Mouse (Mus musculus): ENCODE data around the gene Fbxo48. TPM values are rescaled to one million over a fixed set of nuclear protein-coding genes. Genes with fewer than 3 reads are reported as not detected.

Gene Fbxo48
- polyA plus RNA-seq, 1 experiment from 2014 or later: 2.3 TPM

Other genes starting within 250 kb of the Fbxo48 start
- gene Egfr, start 199.2 kb upstream of the Fbxo48 start, polyA plus RNA-seq (2015; fragmentation: Nextera tagmentation; extraction: Ambion mirVana): 4.2 and 8.1 TPM in 2 replicates
- gene Cnrip1, start 100.2 kb downstream of the Fbxo48 start, polyA plus RNA-seq (2015; fragmentation: Nextera tagmentation; extraction: Ambion mirVana): 3.3 and 3.7 TPM in 2 replicates
- 3.8 and 4.1 TPM in 2 replicates for gene Plek, start 101.0 kb downstream of the Fbxo48 start, polyA plus RNA-seq (2015; fragmentation: Nextera tagmentation; extraction: Ambion mirVana)
- 126 and 145 TPM in 2 replicates for gene Ppp3r1, start 207.9 kb downstream of the Fbxo48 start, polyA plus RNA-seq (2015; fragmentation: Nextera tagmentation; extraction: Ambion mirVana)
- gene Wdr92, start 230.7 kb downstream of the Fbxo48 start, polyA plus RNA-seq (2015; fragmentation: Nextera tagmentation; extraction: Ambion mirVana): 37.3 and 39.1 TPM in 2 replicates

Measured in thymus, postnatal 0 days (tissue).